Mouse (Mus musculus): ENCODE data around the gene Il24.

Gene Il24

GRCm38 (mm10) chr1:130887354-130887753 is at the start of gene Il24:
Gene Il24 (minus strand): TSS chr1:130887454.
- no peak for DNase-seq (ENCODE audit: low spot score in 2 of 2)

- no peak for DNase-seq (ENCODE audit: low spot score in 2 of 2)
These were observed 49.1 kb upstream of the Il24 start for GRCm38 (mm10) chr1:130936351-130936750.

DNA sequence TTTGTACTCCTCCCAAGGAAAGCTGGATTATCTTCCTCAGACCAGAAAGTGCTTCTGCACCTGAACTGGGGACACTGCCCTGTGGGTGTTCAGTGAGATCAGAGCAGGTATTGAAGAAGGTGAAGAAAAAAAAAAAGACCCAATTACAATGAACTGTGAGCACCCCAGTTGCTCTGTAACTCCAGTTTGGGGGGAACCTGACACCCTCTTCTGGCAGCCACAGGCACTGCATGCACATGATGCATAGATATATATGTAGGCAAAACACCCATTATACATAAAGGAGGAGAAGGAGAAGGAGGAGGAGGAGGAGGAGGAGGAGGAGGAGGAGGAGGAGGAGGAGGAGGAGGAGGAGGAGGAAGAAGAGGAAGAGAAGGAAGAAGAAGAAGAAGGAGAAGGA is 39.2 kb upstream of the Il24 start:
- no peak for DNase-seq (ENCODE audit: low spot score in 2 of 2)

DNA sequence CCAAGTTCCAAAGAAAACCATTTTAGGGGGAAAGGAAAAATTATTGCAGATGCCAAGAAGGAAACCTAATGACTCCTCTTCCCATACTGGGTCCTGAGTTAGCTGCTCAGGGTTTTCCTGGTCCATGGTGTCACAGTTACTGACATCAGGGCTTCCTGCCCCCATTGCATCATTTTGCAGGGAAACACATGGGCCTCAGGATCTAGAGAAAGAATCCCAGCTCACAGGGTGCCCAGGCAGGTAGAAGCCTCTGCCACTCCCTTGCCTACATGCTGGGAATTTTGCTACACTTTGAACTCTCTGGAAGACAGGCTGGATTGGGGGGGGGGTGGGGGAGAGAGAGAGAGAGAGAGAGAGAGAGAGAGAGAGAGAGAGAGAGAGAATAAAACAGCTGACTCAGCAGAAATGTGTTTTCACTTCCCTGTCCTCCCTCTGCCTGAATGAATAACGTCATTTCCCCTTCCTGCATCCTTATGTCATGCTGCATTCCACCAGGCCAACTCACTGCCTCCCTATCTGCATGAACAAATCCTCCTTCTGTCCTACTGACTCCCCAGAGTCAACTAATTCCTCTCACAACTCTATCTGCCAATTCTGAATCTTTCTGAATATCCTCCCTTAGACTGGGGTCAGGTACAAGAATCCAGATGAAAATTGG is 31.2 kb upstream of the Il24 start:
- no peak for DNase-seq (ENCODE audit: low spot score in 2 of 2)

DNA sequence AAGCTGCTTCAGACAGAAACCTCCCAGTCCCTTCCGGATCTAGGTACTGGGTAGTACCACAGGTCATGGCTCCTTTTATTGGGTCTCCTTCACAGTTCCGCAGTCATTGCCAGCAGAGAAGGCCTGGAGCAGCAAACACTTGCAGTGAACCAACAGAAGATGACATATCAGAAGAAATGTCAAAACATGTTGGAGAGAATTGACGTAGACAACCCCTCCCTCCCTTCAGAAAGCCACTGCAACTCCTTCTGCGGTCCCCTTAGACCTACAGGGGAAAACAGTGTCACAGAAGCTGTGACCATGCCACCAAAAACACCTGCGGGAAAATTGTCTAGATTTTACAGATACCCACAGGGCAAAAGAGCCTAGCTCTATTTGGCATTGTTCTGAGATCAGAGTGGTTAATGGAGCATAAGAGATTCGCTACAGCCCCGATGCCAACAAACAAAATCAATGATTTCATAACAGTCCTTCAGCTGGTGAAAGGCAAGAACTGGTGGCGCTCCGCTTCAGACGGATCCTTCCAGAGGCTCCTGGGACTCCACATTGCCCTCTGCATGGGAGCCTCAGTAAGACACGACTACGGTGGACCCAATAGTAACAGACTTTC is 24.3 kb upstream of the Il24 start, which contains the start of gene Il20:
TSS of gene Il20 (minus strand) at position 51 of the 610 bp plus-strand sequence.
- DNase-seq (ENCODE audit: low spot score in 2 of 2): no peak

GRCm38 (mm10) chr1:130902505-130902904 is 15.3 kb upstream of the Il24 start:
- no peak for DNase-seq (ENCODE audit: low spot score in 2 of 2)

DNA sequence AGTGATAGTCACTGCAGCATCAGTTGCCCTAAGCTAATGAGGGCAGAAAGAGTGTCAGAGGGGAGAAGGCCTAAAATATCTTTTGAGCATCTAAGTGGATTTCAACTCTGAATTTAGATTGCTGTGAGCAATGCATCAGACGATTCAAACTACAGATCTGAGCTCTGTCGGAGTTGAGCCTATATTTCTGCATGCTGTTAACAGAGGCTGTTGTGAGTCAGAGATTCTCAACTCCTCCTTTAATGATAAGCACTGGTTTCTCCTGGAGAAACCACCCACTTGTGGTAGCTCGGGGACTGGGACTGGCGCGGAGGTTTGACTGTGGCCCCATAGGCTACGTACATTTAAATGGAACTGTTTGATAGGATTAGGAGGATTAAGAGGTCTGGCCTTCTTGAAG is 7.2 kb upstream of the Il24 start:
- no peak for DNase-seq (ENCODE audit: low spot score in 2 of 2)

DNA sequence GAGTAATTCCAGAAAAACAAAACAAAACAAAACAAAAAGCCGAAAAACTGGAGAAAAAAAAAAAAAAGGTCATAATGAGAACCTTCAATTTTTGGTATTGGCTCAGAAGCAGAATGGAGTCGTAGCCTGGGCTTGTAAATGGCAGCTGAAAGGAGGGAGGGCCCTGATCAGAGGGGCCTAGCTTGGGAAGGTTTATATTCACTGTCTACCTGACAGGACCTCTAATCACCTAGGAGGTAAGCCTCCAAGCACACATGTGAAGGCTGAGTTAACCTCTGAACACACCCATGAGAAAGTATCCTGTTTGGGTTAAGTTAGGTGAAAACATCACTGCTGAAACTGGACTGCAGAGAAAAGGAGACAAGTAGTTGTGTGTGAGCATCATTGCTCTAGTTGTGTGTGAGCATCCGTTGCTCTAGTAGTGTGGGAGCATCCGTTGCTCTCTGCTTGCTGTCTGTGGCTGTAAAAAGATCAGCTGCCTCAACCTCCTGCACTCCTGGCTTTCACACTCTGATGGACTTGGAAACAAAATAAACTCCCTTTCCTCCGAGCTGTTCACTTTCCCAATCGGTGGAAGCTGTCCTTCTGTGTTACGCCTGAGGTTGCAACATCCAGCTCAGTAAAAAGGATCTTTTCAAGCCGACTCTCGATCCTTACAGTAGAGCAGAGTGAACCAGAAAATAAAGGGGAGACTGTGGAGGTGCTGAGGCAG is 6.2 kb upstream of the Il24 start:
- no peak for DNase-seq (ENCODE audit: low spot score in 2 of 2)

GRCm38 (mm10) chr1:130892446-130892845 is 5.2 kb upstream of the Il24 start:
- no peak for DNase-seq (ENCODE audit: low spot score in 2 of 2)

- DNase-seq (ENCODE audit: low spot score in 2 of 2): no peak
These were observed 4.1 kb downstream of the Il24 start for GRCm38 (mm10) chr1:130883146-130883545.

- no peak for DNase-seq (ENCODE audit: low spot score in 2 of 2)
These were observed 7.3 kb downstream of the Il24 start for GRCm38 (mm10) chr1:130879927-130880326.

GRCm38 (mm10) chr1:130877889-130878614 is 9.2 kb downstream of the Il24 start:
- DNase-seq (ENCODE audit: low spot score in 2 of 2): no peak

DNA sequence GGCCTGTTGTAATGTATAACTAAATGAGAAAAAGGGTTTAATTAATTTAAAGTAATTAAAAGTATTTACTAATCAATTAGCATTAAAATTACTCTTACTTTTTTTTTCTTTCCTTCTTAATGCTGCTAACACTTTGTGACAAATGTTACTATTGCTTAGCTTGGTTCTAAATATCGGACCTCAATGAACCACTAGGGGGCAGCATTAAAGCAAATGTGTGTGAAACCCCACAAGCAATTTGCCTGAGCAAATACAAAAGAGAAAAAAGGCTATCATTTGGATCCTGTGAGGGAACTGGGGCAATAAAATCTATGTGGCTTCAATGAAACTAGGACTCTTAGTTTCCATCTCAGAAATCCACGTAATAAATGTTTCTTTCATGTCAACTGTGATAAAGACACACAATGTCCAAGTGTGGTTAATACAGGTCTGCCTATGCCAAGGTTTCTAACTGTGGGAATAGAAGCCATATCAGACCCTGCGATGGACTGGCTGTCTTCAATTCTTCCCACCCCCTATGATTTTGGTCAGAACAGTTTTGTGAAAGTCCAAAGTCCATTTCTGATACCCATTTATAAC is 10.2 kb downstream of the Il24 start:
- DNase-seq (ENCODE audit: low spot score in 2 of 2): peak; percentile 28 to 75

DNA sequence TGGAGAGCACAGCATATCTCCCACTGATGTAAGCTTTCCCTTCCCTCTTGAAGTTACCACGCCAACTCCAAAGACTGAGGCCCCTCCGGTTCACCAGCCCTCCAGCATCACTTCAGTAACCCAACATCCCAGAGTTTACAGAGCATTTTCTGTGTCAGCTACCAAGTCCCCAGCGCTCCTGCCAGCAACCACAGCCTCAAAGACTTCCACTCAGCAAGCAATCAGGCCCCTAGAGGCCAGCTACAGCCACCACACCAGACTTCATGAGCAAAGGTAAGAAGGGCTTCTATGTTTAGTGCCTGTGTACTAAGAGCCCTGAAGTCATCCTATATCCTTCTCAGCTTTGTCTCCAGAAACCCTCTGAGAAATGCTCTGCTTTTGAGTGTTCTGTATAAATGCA is 11.3 kb downstream of the Il24 start:
- no peak for DNase-seq (ENCODE audit: low spot score in 2 of 2)

GRCm38 (mm10) chr1:130875139-130875538 is 12.1 kb downstream of the Il24 start:
- peak in 1 of 2 experiments; percentile 63 for DNase-seq (ENCODE audit: low spot score in 2 of 2)

DNA sequence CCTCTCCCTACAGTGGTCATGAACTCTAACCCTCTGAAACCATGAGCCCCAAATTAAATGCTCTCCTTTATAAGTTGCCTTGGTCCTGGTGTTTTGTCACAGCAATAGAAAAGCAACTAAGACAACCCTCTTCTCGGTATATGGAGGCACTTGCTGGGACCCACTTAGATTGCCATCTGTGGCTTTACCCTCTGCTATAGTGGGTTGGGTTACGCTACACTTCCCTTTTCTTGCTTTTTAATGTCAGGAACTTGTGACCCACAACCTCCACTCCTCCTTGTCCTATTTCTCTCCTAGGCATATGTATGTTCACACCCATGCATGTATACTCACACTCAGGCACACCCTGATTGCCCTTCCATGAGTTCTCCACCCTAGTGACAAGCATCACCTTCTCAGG is 14.3 kb downstream of the Il24 start:
- no peak for DNase-seq (ENCODE audit: low spot score in 2 of 2)

- no peak for DNase-seq (ENCODE audit: low spot score in 2 of 2)
These were observed 21.6 kb downstream of the Il24 start, which contains the start of gene Fcmr for GRCm38 (mm10) chr1:130865541-130866221. Gene Fcmr (plus strand): TSS chr1:130865669.

GRCm38 (mm10) chr1:130864741-130865140 is 22.5 kb downstream of the Il24 start:
- DNase-seq (ENCODE audit: low spot score in 2 of 2): no peak

DNA sequence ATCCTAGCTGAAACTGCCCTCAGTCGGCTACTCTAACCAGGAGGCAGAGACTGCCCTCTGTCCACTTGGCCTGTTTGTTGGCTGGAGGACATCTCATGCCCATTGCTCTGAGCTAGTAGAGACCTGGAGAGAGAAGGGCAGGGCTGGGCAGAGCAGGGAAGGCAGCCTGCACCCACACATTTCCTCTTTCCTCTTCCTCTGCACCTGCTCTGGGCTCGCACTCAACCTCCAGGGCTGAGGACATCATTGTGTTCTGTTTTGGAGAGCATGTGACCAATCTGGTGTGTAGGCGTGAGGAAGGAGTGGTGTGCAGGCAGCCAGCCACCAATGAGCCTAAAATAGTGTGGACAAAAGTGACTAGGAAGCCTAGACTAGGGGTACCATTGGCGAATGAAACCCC is 23.0 kb downstream of the Il24 start:
- DNase-seq (ENCODE audit: low spot score in 2 of 2): peak in 1 of 2 experiments; percentile 9

- DNase-seq (ENCODE audit: low spot score in 2 of 2): no peak
These were observed 29.8 kb downstream of the Il24 start for GRCm38 (mm10) chr1:130857456-130857855.

- no peak for DNase-seq (ENCODE audit: low spot score in 2 of 2)
These were observed 31.5 kb downstream of the Il24 start for GRCm38 (mm10) chr1:130855723-130856122.

Measured in frontal cortex, postnatal 36 days (tissue).